16 mouse cellular contexts compared by ENCODE assay signal in the genomic region with DNA sequence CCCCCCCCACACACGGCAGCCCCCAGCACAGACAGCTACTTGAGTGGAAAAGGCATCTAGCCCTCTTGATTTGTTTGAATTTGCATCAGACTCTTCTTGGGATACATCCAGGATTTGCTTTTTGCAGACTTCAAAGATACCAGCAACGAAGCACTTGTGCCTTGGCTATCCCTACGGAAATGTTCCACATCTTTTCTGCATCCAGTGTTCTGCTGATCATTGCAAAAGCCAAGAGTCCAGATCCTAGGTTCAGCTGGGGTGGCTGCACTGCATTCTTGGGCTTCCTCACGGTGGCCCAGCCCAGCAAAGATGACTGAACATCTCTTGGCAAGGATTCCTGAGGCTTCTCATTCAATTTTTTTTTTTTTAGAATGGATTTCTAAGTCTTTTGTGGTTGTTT.
DNase-seq lines count a peak whose midpoint lies in the region; ATAC-seq and TF ChIP-seq lines count a peak whose summit lies in the region.
"Had no signal": no experiment of that assay in that cellular context is flagged by ENCODE, and none has a peak within 500 bp of the region (broad histone marks: within the 10 kb centered on the region; RNA-seq: fewer than 3 reads in every experiment).

No protein-coding gene starts in this region.

- TF ChIP-seq EP300 in lung, postnatal 0 days (IDR thresholded peaks at IDR 0.05), result no peak

- no peaks in the 10 kb centered on the region for H3K4me1 ChIP-seq in lung, postnatal 0 days (ENCODE audit: insufficient read depth, low read depth, low read length)
- H3K4me1 ChIP-seq in embryonic facial prominence, embryonic 14.5 days (ENCODE audit: control insufficient read depth, insufficient read depth, low read length), result peaks cover 36% of the 10 kb centered on the region
- peaks cover 11% of the 10 kb centered on the region for H3K4me1 ChIP-seq in midbrain, embryonic 16.5 days (ENCODE audit: control insufficient read depth, insufficient read depth, low read length)
- no peaks in the 10 kb centered on the region for H3K4me1 ChIP-seq in kidney, embryonic 15.5 days
- H3K4me1 ChIP-seq: heart, embryonic 10.5 days had no signal

- H3K27ac ChIP-seq in lung, postnatal 0 days (ENCODE audit: low read length), result no peak overlapping the region
- peak overlapping the region; percentile 77 for H3K27ac ChIP-seq in embryonic facial prominence, embryonic 14.5 days (replicated peaks; ENCODE audit: low read depth, low read length)
- H3K27ac ChIP-seq in midbrain, embryonic 16.5 days (ENCODE audit: low read length), result peak overlapping the region; percentile 14
- H3K27ac ChIP-seq in kidney, embryonic 15.5 days, result no peak overlapping the region
- H3K27ac ChIP-seq: heart, embryonic 10.5 days had no signal

- H3K9ac ChIP-seq in lung, postnatal 0 days (replicated peaks; ENCODE audit: low read depth), result no peak overlapping the region
- no peak overlapping the region for H3K9ac ChIP-seq in embryonic facial prominence, embryonic 14.5 days (ENCODE audit: low read depth, low read length)
- no peak overlapping the region for H3K9ac ChIP-seq in midbrain, embryonic 16.5 days (ENCODE audit: low read depth, low read length)
- H3K9ac ChIP-seq in kidney, embryonic 15.5 days, result no peak overlapping the region

- ATAC-seq in frontal cortex, adult (ENCODE audit: low TSS enrichment), result peak; percentile 36
- no peak for ATAC-seq in lung, postnatal 0 days
- ATAC-seq in embryonic facial prominence, embryonic 14.5 days (ENCODE audit: low read depth), result no peak
- ATAC-seq in midbrain, embryonic 16.5 days, result peak; percentile 23; the same call in 1 of the 2 replicates
- ATAC-seq in kidney, embryonic 15.5 days (replicated peaks; ENCODE audit: low FRiP score), result no peak

- H3K4me3 ChIP-seq in lung, postnatal 0 days (ENCODE audit: low read depth, low read length), result no peak overlapping the region
- H3K4me3 ChIP-seq in embryonic facial prominence, embryonic 14.5 days (ENCODE audit: low read depth, low read length), result no peak overlapping the region
- H3K4me3 ChIP-seq in midbrain, embryonic 16.5 days (ENCODE audit: low read depth, low read length), result no peak overlapping the region
- H3K4me3 ChIP-seq in kidney, embryonic 15.5 days (replicated peaks), result no peak overlapping the region
- H3K4me3 ChIP-seq: erythroblast, embryonic 14.5 days; heart, embryonic 10.5 days had no signal

- no peak overlapping the region for H3K4me2 ChIP-seq in lung, postnatal 0 days (replicated peaks; ENCODE audit: low read depth, low read length)
- H3K4me2 ChIP-seq in embryonic facial prominence, embryonic 14.5 days (ENCODE audit: low read depth, low read length), result no peak overlapping the region
- H3K4me2 ChIP-seq in midbrain, embryonic 16.5 days (ENCODE audit: low read length), result no peak overlapping the region
- H3K4me2 ChIP-seq in kidney, embryonic 15.5 days, result no peak overlapping the region

- H3K36me3 ChIP-seq in lung, postnatal 0 days (ENCODE audit: insufficient read depth, low read length), result no peaks in the 10 kb centered on the region
- H3K36me3 ChIP-seq in embryonic facial prominence, embryonic 14.5 days (ENCODE audit: control insufficient read depth, insufficient read depth, low read length), result no peaks in the 10 kb centered on the region
- no peaks in the 10 kb centered on the region for H3K36me3 ChIP-seq in midbrain, embryonic 16.5 days (ENCODE audit: control insufficient read depth, insufficient read depth, low read length)
- H3K36me3 ChIP-seq in kidney, embryonic 15.5 days, result no peaks in the 10 kb centered on the region
- H3K36me3 ChIP-seq: heart, embryonic 10.5 days had no signal

- 39% methylated on average over 4 of the region's 4 CpGs for WGBS in lung, postnatal 0 days
- WGBS in embryonic facial prominence, embryonic 14.5 days, result 19% methylated on average over 4 of the region's 4 CpGs
- 27% methylated on average over 4 of the region's 4 CpGs for WGBS in midbrain, embryonic 16.5 days
- 61% methylated on average over 4 of the region's 4 CpGs for WGBS in kidney, embryonic 15.5 days

- H3K27me3 ChIP-seq in lung, postnatal 0 days (replicated peaks; ENCODE audit: insufficient read depth, low read length), result no peaks in the 10 kb centered on the region
- H3K27me3 ChIP-seq in embryonic facial prominence, embryonic 14.5 days (replicated peaks; ENCODE audit: control insufficient read depth, insufficient read depth, low read length), result no peaks in the 10 kb centered on the region
- no peaks in the 10 kb centered on the region for H3K27me3 ChIP-seq in midbrain, embryonic 16.5 days (ENCODE audit: control insufficient read depth, insufficient read depth, low read depth, low read length)
- H3K27me3 ChIP-seq in kidney, embryonic 15.5 days, result no peaks in the 10 kb centered on the region

- DNase-seq in frontal cortex, postnatal 36 days (ENCODE audit: low spot score in 2 of 2), result no peak
- DNase-seq in lung, postnatal 0 days (ENCODE audit: low spot score), result peak; percentile 14
- no peak for DNase-seq in lung, postnatal 36 days
- peak; percentile 84 for DNase-seq in embryonic facial prominence, embryonic 14.5 days (ENCODE audit: low spot score)
- DNase-seq in embryo, embryonic 10.5 days (ENCODE audit: low spot score), result no peak
- DNase-seq: B cell, adult 2 months; cerebellum, adult 18-20 months; heart, postnatal 14 days; kidney, adult 9 months; lung, adult 18-20 months; thymus, postnatal 36 days had no signal

- TF ChIP-seq CTCF in lung, postnatal 0 days (IDR thresholded peaks at IDR 0.05), result no peak

- H3K9me3 ChIP-seq in lung, postnatal 0 days (ENCODE audit: low read length), result no peaks in the 10 kb centered on the region
- no peaks in the 10 kb centered on the region for H3K9me3 ChIP-seq in embryonic facial prominence, embryonic 14.5 days (ENCODE audit: control insufficient read depth, low read length)
- no peaks in the 10 kb centered on the region for H3K9me3 ChIP-seq in midbrain, embryonic 16.5 days (replicated peaks; ENCODE audit: control insufficient read depth, low read length, poor library complexity, severe bottlenecking)
- H3K9me3 ChIP-seq in kidney, embryonic 15.5 days (replicated peaks), result no peaks in the 10 kb centered on the region
- H3K9me3 ChIP-seq: heart, embryonic 10.5 days had no signal

Comparison
In these comparisons a context has a peak if more than half of its experiments do, and no peak if none do; other contexts are left out.
1. DNase-seq: peak in lung, postnatal 0 days (single experiment) and embryonic facial prominence, embryonic 14.5 days (single experiment); none in frontal cortex, postnatal 36 days (0 of 2), lung, postnatal 36 days (single experiment) and embryo, embryonic 10.5 days (single experiment).
2. ATAC-seq: peak in frontal cortex, adult (single experiment) and midbrain, embryonic 16.5 days (single experiment); none in lung, postnatal 0 days (single experiment), embryonic facial prominence, embryonic 14.5 days (single experiment) and kidney, embryonic 15.5 days (single experiment).
3. H3K27ac ChIP-seq: peak in embryonic facial prominence, embryonic 14.5 days (single experiment) and midbrain, embryonic 16.5 days (single experiment); none in lung, postnatal 0 days (single experiment) and kidney, embryonic 15.5 days (single experiment).